Comparison of ENCODE assay signal across 20 mouse cellular contexts in genomic region chr2:79137694-79138171, GRCm38 (mm10).
DNase-seq lines count a peak whose midpoint lies in the region; ATAC-seq and TF ChIP-seq lines count a peak whose summit lies in the region.
"Had no signal": no experiment of that assay in that cellular context is flagged by ENCODE, and none has a peak within 500 bp of the region (broad histone marks: within the 10 kb centered on the region; RNA-seq: fewer than 3 reads in every experiment).

No protein-coding gene starts in this region.

- WGBS in limb, embryonic 14.5 days = 51% methylated on average over 6 of the region's 6 CpGs
- 70% methylated on average over 6 of the region's 6 CpGs for WGBS in limb, embryonic 10.5 days

- no peaks in the 10 kb centered on the region for H3K9me3 ChIP-seq in limb, embryonic 14.5 days (ENCODE audit: control insufficient read depth, low read length)
- no peaks in the 10 kb centered on the region for H3K9me3 ChIP-seq in limb, embryonic 10.5 days (replicated peaks)
- H3K9me3 ChIP-seq: forebrain, embryonic 13.5 days; heart, embryonic 12.5 days; limb, embryonic 12.5 days; midbrain, embryonic 10.5 days; neural tube, embryonic 15.5 days had no signal

- H3K4me1 ChIP-seq in limb, embryonic 14.5 days (ENCODE audit: control insufficient read depth, insufficient read depth, low read length) = no peaks in the 10 kb centered on the region
- H3K4me1 ChIP-seq in limb, embryonic 10.5 days = peaks cover 29% of the 10 kb centered on the region
- H3K4me1 ChIP-seq: forebrain, embryonic 13.5 days; heart, embryonic 12.5 days; neural tube, embryonic 15.5 days had no signal

- DNase-seq in limb, embryonic 14.5 days (ENCODE audit: low spot score) = peak; percentile 10
- no peak for DNase-seq in limb, embryonic 10.5 days (ENCODE audit: low spot score)
- peak; percentile 56 for DNase-seq in CD4-positive, CD25-positive, alpha-beta regulatory T cell, adult 2 months (ENCODE audit: low read depth, low spot score)
- peak; percentile 39 for DNase-seq in T-cell, adult 2 months (ENCODE audit: low spot score)
- DNase-seq in gastrocnemius, postnatal 10 days = no peak
- no peak for DNase-seq in cerebellum, adult 9-10 months
- DNase-seq: cerebellum, adult 8-10 months; gastrocnemius, postnatal 36 days; heart, postnatal 4 days; lung, postnatal 10 days had no signal

- H3K27me3 ChIP-seq in limb, embryonic 14.5 days (ENCODE audit: control insufficient read depth, insufficient read depth, low read length) = no peaks in the 10 kb centered on the region
- no peaks in the 10 kb centered on the region for H3K27me3 ChIP-seq in limb, embryonic 10.5 days (ENCODE audit: low read depth, poor library complexity, severe bottlenecking)
- no peaks in the 10 kb centered on the region for H3K27me3 ChIP-seq in myocyte (ENCODE audit: control insufficient read depth, insufficient read depth, insufficient read length)
- H3K27me3 ChIP-seq: forebrain, embryonic 13.5 days; heart, embryonic 12.5 days; limb, embryonic 12.5 days; neural tube, embryonic 15.5 days had no signal

- H3ac ChIP-seq in myocyte (ENCODE audit: control insufficient read depth, insufficient read length) = no peak overlapping the region

- no peaks in the 10 kb centered on the region for H3K36me3 ChIP-seq in limb, embryonic 14.5 days (ENCODE audit: control insufficient read depth, insufficient read depth, low read length)
- H3K36me3 ChIP-seq in limb, embryonic 10.5 days = no peaks in the 10 kb centered on the region
- H3K36me3 ChIP-seq in myocyte (ENCODE audit: control insufficient read depth, insufficient read depth) = no peaks in the 10 kb centered on the region
- H3K36me3 ChIP-seq: heart, embryonic 12.5 days; limb, embryonic 12.5 days; midbrain, embryonic 10.5 days; neural tube, embryonic 15.5 days had no signal

- no peak overlapping the region for H3K27ac ChIP-seq in limb, embryonic 14.5 days (replicated peaks; ENCODE audit: low read depth, low read length)
- no peak overlapping the region for H3K27ac ChIP-seq in limb, embryonic 10.5 days
- H3K27ac ChIP-seq: forebrain, embryonic 13.5 days; hindbrain, postnatal 0 days; kidney, postnatal 0 days; left cerebral cortex, adult 2 months; limb, embryonic 12.5 days; liver, embryonic 14.5 days; midbrain, embryonic 10.5 days; neural tube, embryonic 15.5 days had no signal

- no peak overlapping the region for H3K4me2 ChIP-seq in limb, embryonic 14.5 days (replicated peaks; ENCODE audit: low read depth, low read length, severe bottlenecking)
- H3K4me2 ChIP-seq in myocyte (ENCODE audit: low read depth) = no peak overlapping the region
- H3K4me2 ChIP-seq: forebrain, embryonic 13.5 days; heart, embryonic 12.5 days; limb, embryonic 12.5 days; neural tube, embryonic 15.5 days had no signal

- no peak for TF ChIP-seq POLR2A in limb, embryonic 14.5 days (IDR thresholded peaks at IDR 0.05; ENCODE audit: borderline replicate concordance, extremely low read depth, insufficient read depth, insufficient read length)
- TF ChIP-seq POLR2A in myocyte (IDR thresholded peaks at IDR 0.05; ENCODE audit: insufficient read length, low read depth) = no peak

- H3K4me3 ChIP-seq in limb, embryonic 14.5 days (replicated peaks; ENCODE audit: low read length) = no peak overlapping the region
- H3K4me3 ChIP-seq in limb, embryonic 10.5 days = no peak overlapping the region
- no peak overlapping the region for H3K4me3 ChIP-seq in myocyte
- H3K4me3 ChIP-seq: forebrain, embryonic 13.5 days; heart, embryonic 12.5 days; left cerebral cortex, adult 2 months; limb, embryonic 12.5 days; midbrain, embryonic 10.5 days; neural tube, embryonic 15.5 days had no signal

- H3K79me2 ChIP-seq in myocyte (ENCODE audit: control insufficient read depth, insufficient read depth) = no peaks in the 10 kb centered on the region

- H3K9ac ChIP-seq in limb, embryonic 14.5 days (ENCODE audit: low read depth, low read length, severe bottlenecking) = no peak overlapping the region
- H3K9ac ChIP-seq: forebrain, embryonic 13.5 days; heart, embryonic 12.5 days; limb, embryonic 12.5 days; liver, embryonic 14.5 days; neural tube, embryonic 15.5 days had no signal

- ATAC-seq in limb, embryonic 14.5 days (ENCODE audit: low FRiP score, low read depth) = no peak
- ATAC-seq: forebrain, embryonic 13.5 days; hindbrain, postnatal 0 days had no signal

TF ChIP-seq in myocyte, 11 proteins besides CTCF, POLR2A, EP300 and RAD21:
- TF ChIP-seq MYOD1 (IDR thresholded peaks at IDR 0.05; ENCODE audit: control insufficient read depth in 1 of 3, insufficient read length in 2 of 3, low read depth in 2 of 3) (peak in 2 of 3 experiments; percentile 51 to 63), TCF12 (IDR thresholded peaks at IDR 0.05; ENCODE audit: insufficient read depth, poor library complexity, severe bottlenecking) (no peak)

Comparison
In these comparisons a context has a peak if more than half of its experiments do, and no peak if none do; other contexts are left out.
1. DNase-seq: peak in limb, embryonic 14.5 days (single experiment), CD4-positive, CD25-positive, alpha-beta regulatory T cell, adult 2 months (single experiment) and T-cell, adult 2 months (single experiment); none in limb, embryonic 10.5 days (single experiment), gastrocnemius, postnatal 10 days (single experiment) and cerebellum, adult 9-10 months (single experiment).